Mouse (Mus musculus): ENCODE measurements around the gene Gnb1l. TPM values are rescaled to one million over a fixed set of nuclear protein-coding genes. Genes with fewer than 3 reads are reported as not detected.
"Not testable (repeated sequence)": the region's sequence is repeated elsewhere in the genome, so short reads cannot be mapped to it uniquely, and the experiment has no call there.

The Gnb1l gene
- total RNA-seq, 2 experiments from 2014 or later = 4.5 to 6.0 TPM

DNA sequence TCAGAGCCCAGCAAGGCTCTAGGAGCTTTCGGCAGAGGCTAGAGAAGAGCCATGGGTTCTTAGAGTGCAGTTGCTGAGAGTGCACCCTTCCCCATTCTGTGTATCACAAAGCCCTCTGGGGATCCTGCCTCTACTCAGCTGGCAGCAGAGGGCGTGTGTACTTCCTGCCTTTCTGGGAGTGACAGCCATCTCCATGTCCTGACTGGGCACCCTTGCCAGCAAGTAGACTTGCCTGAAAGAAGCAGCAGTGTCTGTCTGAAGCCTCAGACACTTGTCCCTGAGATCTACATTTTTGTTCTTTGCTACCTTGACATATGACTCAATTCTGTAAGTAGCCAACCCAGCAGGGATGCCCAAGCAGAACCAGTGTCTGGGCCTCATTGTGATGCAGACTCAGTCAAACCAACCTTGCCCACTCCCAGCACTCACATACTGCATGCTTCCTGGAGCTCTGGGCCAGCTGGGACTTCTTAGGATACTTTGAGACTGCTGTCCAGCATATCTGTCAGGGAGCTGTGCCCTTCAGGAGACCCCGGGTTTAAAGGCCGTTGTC is 17.5 kb upstream of the Gnb1l start:
- DNase-seq (ENCODE audit: low spot score in 2 of 2) = no peak

DNA sequence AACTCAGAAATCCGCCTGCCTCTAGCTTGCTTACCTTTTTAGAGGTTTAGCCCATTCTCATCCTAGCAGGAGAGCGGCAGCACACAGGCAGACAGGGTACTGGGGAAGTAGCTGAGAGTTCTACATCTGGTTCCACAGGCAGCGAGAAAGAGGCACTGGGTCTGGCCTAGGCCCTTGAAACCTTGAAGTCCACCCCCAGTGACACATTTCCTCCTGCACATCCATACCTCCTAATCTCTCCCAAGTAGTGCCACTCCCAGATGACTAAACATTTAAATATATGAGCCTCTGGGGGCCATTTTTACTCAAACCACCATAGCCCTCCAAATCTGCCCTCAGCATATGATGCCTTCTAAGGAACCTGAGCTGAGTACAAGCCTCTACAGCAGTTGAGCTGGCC is 16.1 kb upstream of the Gnb1l start:
- DNase-seq (ENCODE audit: low spot score in 2 of 2) = no peak

DNA sequence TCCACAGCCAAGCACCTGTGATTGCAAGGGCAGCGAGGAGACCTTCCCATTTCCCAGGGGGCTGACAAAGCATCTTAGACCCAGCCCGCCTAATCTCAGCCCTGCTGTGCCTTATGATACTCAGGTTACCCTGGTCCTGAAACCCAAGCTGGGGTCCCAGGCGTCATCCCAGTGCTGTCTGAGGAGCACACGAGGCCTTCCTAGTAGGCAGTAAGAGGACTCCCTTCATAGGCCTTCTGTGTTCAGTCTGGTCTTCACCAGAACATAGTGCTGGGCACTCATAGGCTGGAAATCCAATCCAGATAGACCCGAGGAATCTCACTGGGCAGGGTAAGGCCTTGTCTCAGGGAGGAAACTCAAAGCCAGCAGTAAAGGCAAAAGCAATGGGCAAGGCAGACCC is 14.7 kb upstream of the Gnb1l start:
- no peak for DNase-seq (ENCODE audit: low spot score in 2 of 2)

DNA sequence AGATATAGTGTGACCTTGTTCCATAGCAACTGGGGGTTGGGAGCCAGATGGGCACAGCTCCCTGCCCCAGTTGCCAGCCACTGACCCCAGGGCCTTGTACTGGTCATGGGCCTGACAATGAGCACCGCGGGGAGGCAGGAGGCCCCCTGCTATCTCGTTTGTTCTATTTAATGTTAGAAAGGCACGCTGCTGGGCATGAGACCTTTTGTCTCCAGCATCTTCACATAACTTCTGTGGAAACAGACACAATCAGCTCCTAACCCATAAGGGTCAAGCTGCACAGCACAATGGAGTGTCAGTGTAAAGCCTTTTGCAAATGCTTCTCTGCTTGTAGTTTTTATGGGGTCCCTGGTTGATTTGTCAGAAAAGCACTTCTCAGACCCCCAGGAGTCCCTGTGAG is 14.1 kb upstream of the Gnb1l start:
- no peak for DNase-seq (ENCODE audit: low spot score in 2 of 2)

DNA sequence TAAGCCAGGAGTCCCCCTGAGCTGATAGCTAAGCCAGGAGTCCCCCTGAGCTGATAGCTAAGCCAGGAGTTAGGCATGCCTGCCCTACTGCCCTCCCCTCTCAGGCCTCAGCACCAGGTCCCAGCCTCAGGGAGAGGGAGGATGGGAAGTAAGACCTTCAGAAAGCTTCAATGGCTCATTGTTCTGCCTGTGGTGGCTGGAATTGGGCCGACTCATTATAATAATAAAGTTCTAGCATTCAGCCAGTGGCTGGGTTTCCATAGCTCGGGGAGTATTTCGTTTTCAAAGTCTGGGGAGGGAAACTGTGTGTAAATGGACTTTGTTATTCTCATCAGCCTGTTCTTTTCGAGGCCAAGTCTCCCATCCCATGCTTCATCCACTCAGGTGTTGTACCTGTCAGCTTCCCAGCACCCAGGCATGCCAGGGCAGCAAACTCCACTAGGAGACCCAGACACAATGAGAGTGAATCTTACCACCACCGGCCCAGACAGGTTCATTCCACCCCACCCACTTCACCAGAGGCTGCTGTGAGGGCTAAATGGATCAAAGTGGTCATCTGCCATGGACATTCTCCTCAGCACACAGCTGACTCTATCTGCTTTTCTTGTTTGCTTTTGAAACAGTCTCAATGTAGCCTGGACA is 13.6 kb upstream of the Gnb1l start:
- no peak for DNase-seq (ENCODE audit: low spot score in 2 of 2)

DNA sequence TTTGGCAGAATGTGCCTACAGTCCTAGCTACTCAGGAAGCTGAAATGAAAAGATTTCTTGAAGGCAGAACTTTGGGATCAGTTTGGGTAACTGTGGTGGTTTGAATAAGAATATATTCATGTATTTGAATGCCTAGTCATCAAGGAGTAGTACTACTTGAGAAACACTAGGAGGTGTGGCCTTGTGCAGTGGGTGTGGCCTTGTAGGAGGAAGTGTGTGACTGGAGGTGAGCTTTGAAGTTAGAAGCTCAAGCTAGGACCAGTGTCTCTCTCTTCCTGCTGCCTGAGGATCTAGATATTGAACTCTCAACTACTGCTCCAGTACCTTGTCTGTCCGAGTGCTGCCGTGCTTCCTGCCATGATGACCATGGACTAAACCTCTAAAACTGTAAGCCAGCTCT is 12.4 kb upstream of the Gnb1l start:
- DNase-seq (ENCODE audit: low spot score in 2 of 2) = no peak

DNA sequence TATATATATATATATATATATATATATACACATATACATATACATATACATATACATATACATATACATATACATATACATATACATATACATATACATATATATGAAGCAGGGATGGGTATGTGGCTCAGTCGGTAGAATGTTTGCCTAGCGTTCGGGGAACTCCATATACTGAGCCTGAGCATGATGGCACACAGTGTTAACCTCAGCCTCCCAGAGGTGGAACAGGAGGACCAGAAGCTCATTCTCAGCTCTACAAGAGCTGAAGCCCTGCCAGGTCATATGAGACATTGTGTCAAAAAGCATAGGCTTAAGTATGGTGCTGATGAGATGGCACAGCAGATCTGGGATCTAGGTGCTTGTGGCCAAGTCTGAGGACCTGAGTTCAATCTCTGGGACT is 8.2 kb upstream of the Gnb1l start:
- DNase-seq (ENCODE audit: low spot score in 2 of 2) = no peak

DNA sequence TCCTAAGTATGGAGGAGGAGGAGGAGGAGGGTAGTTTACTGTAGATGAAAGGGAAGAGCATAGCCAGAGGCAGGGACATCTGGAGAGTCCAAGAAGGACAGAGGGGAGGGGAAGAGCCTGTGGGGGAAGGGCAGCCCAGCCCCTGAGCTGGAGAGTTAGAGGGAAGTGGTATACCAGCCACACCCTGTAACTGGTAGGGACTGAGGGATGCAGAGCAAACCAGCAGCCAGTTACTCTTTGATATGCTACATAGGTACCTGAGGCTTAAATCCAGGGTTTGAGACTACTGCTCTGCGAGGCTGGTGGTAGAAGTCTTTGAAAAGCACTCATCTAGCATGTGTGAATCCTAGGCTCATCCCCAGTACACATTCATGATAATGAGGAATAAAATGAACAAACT is 7.6 kb upstream of the Gnb1l start:
- no peak for DNase-seq (ENCODE audit: low spot score in 2 of 2)

DNA sequence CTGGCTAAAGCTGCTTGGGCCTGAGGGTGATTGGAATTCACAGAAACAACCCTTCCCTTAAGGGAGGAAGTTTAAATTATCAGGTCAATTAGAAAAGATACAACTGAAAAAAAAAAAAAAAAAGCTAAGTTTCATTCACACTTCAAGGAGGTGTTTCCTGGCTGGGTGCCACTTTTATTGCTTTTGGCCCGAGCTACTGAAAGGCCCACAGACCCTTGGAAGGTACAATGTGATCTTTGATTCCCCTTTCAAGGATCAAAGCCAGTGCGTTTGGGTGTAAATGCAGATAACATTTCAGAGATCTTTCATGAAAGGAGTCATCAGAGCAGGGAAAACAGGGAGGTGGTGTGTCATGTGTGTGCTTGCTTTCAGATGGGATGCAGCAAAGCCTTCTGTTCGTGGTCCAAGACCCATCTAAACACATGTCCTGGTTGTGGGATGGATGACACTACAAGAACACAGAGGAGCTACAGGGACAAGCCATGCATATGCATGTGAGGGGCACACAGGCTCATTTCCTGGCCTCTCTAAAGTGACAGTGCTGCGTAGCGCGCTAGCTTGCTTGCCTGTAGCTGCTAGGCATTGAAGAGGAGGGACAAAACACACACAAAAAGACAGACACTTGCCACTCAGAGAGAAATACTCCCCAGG is 523 bp upstream of the Gnb1l start:
- DNase-seq (ENCODE audit: low spot score in 2 of 2) = no peak

DNA sequence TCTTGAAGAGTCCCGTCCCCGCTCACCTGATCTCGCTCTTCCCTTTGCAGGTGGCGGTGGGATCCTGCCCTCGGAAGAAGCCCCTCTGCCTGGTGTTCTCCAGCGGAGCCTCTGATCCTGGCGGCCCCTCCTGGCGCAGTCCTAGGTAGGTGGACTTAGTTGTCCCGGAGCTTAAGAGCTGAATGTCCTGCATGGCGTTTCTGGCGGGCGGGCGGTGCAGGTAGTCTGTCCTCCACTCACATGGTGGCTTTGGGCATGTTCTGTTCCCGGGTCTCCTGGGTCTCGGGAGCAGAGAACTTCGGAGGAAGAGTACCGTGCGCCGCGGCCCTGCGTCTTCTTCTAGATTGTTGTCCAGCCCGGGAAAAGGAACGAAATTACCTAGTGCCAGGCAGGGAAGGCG is 483 bp downstream of the Gnb1l start:
- DNase-seq (ENCODE audit: low spot score in 2 of 2) = peak in 1 of 2 experiments; percentile 39

DNA sequence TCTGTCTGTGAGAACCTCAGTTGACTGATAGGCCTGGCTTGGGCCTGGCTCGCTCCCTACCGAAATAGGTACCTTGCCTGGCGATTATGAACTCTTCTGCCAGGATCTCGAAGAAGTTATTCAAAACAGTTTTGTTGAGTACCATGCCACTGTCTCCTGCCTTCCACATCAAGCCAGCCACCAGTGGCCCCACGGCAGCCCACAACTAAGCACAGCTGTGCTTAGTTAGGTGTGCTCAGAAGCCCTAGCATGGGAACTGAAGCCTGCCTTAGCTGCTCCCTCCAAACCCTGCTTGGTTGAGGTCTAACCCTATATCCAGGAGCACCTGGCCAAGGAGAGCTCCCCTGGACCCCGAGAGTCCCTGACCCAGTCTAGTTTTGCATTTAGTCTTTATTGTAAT is 3.0 kb downstream of the Gnb1l start:
- no peak for DNase-seq (ENCODE audit: low spot score in 2 of 2)

DNA sequence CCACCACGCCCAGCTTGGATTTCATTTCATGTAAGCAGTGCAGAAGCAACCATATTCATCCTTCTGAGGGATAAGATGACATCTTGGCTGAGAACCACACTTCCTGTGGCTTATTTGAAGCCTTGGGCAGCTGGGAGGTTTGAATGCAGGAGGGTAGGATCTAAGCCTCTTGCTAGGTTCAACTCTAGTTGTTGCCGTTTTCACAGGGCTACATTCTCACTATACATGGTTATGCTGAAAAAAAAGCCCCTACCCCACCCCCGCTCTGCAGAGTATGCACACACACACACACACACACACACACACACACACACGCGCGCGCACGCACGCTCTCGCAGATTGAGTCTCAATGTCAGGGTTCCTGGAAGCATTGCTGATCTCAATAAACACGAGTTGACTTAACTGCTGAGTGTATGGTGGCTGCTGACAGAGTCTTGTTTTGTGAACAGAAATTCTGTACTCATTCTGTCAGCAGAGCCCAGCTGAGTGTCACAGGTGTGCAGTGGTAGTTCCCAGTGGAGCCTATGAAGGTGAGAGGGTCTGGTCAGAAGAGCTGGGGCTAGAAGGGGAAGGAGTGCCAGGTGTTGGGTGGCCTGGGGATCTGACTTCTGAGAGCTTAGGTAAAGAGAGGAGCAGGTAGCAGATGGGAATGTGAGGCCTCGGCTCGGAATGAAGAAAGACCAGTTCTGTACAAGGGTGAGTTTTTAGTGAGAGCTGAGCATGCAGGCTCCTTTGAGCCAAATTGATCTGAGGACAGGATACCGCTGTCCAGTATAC is 5.2 kb downstream of the Gnb1l start:
- no peak for DNase-seq (ENCODE audit: low spot score in 2 of 2)

DNA sequence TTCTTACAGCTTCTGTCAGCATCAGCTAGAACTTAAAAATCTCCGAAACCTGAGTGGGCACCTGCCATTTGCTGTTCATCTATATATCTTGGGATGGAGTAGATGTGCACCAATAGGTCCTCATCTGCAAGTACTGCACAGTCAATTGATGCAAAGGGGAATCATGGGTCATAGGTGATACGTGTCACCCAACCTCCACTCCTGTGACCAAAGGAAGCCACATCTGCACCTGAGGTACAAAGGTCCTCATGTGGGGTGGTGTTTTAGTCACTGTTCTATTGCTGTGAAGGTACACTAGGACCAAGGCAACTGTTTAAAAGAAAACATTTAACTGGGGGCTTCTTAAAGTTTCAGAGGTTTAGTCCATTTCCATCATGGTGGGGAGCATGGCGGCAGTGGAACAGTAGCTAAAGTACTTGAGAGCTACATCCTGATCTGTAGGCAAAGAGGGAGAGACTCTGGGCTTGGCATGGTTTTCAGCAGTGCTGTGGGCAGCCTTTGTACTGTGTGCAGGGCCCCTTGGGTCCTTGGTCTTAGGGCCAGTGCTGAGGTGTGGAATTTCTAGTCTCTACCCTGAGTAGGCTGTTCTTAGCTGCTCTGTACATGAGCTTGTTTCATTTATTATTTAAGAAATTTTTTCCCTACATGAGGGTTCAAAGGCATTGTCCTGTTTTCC is 8.1 kb downstream of the Gnb1l start:
- no peak for DNase-seq (ENCODE audit: low spot score in 2 of 2)

DNA sequence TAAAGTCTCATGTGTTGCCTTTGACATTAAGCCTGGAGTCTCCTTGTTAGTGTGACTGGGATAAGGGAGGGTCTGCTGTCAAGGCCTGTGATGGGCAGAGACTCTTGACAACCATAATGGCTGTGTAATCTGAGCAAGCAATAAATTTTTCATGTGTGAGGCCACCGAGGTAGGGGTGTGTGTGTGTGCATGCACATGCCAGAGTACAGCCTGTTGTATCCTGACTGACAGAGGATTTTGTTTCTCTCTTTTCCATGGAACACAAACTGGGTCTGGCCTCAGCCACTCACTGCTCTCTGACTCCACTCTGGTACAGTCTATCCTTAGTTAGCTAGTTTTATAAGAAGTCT is 8.7 kb downstream of the Gnb1l start:
- DNase-seq (ENCODE audit: low spot score in 2 of 2) = no peak

DNA sequence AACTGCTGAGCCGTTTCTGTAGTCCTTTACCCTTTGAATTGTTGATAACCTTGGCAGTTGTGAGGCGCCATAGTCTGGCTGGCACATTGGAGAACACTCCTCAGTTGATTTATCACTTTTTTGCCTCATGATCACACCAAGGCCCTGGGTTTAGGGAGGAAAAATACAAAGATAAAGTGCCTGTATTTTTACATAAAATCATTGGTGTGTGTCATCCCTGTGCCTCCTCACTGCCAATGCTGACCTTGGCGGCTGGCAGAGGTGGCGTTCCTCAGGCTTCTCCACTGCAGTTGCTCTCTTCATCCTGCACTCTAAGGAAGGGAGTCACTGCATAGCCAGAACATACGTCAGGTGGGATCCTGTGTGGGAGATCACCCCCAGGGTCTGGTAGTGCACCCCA is 13.2 kb downstream of the Gnb1l start:
- no peak for DNase-seq (ENCODE audit: low spot score in 2 of 2)

DNA sequence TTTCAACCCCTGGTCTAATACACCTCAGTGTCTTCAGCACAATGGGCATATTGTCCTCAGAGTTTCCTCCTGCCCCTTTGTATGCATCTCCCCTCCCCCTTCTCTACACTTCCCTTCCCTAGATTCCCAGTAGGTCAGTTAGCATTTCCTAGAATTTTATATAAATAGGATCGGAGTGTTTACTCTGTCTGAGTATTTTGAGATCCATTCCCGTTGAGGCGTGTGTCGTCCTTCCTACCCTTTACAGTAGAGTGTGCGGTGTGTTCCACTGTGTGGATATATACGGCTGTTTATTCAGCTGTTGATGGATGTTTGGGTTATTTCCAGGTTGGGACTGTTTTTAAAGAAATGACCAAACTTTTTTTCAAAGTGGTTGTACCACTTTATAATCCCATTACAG is 15.0 kb downstream of the Gnb1l start:
- DNase-seq (ENCODE audit: low spot score in 2 of 2) = no peak

DNA sequence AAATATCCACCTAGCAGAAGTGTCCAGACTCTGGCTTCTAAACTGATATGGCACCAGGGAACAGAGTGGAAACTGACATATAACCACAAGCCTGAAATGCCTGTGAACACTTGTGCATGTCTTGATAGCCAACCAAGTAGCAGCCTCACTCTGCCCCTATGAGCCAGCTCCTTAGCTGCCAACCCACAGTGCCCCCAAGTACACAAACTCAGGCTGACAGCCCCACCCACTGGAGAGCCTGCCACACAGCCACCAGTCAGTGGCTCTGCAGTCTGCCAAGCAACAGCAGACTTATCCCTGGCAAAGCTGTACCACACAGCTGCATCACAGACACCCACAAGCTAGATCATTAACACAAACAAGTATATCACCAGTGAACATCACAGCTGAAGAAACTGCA is 19.6 kb downstream of the Gnb1l start:
- DNase-seq (ENCODE audit: low spot score in 2 of 2) = peak; percentile 16 to 47

DNA sequence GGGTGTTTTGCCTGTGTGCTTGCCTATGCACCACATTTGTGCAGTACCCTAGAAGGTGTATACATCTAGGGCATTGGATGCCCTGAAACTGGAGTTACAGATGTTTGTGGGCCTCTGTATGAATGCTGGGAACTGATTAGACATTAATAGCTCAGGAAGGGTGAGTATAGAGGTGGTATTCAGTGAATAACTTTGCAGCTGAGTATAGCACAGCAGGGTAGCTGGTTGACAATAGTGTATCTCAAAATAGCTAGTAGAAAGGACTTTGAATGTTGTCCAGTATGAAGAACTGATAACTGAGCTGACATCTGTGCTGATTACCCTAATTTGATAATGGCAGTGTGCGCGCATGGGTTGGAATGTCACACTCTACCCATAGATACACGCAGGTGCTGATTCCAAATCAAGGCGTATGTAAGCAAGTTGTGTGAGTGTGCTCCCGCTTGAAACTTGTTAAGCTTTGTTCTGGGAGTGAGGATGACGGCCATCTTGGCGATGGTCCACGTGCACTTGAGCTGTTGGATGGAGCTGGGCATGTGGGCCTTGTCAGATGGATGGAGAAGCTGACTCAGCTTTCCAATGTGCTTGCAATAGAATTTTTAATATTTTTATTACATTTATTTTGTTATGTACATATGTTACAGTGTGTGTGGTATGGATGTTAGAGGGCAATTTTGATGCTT is 25.2 kb downstream of the Gnb1l start:
- DNase-seq (ENCODE audit: low spot score in 2 of 2) = peak in 1 of 2 experiments; percentile 11

DNA sequence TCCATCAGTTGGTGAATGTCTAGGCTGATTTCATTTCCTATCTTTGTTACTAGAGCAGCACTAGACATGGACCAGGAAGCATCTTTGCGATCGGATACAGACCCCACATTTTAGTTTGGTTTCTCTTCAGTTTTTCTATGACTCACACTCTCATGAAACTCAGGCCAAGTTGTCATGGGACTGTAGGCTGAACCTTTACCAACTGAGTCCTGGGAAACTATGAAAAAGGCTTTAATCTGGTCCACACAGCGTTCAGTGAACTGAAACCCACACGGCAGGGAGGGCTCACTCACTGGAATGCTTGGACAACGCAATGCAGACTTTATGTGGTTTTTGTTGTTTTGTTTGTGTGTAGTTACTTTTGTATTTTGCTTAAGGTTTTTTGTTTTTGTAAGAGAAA is 30.1 kb downstream of the Gnb1l start:
- no peak for DNase-seq (ENCODE audit: low spot score in 2 of 2)

DNA sequence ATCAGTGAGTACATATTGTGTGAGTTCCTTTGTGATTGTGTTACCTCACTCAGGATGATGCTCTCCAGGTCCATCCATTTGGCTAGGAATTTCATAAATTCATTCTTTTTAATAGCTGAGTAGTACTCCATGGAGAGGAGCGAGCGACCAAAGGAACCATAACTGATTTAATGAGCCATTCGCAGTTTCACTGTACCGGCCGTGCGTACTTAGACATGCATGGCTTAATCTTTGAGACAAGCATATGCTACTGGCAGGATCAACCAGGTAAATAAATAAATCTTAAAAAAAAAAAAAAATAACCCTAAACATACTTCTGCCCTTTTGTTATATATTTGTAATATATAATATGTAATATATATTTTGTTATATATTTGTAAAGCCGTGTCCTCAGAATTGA is 34.5 kb downstream of the Gnb1l start:
- not testable (repeated sequence) for DNase-seq (ENCODE audit: low spot score in 2 of 2)

DNA sequence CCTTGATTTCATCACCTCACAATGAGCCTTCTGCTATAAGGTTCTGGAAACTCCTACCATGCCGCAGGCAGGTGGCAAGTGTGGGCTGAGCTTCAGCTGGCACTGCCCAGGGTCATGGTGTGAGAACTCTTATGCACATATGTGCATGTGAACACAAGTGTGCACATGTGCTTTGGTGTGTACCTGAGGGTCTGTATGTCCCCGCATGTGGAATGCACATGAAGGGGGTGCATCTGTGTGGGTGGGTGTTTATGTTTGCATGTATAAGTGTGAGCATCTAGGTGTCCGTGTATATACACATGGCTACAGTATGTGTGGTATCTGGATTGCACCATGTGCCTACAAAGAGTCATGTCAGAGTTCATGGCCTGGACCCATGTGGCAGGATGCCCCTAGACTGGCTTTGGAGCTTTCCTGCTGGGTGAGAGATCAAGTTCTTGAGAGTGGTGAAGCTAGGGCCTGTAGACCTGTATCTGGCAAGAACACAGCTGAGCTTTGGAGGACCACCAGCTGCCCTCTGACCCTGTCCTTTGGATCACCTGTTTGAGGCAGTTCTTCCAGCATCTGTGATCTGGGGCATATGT is 39.0 kb downstream of the Gnb1l start:
- DNase-seq (ENCODE audit: low spot score in 2 of 2) = no peak
